Mouse (Mus musculus): ENCODE measurements around the gene Sco1.
A peak's percentile ranks its signal among the peaks of the same experiment; 100 is the strongest.

Sco1 gene

DNA sequence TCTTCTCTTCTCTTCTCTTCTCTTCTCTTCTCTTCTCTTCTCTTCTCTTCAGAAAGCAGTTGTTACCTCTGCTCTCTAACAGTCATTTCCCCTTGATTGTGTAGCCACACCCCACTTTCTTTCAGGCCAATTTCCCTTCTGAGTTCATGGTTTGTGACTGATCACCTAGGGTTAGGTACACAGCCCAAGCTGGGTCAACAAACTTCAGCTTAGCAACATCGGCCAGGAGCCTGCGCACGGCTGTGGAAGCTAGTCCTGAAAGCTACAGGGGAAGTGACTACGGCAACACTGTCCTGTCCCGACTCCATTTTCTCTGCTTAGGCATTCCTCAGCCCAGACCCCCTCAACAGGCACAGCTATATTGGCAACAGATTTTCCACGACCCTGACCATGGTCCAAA lies 7.5 kb upstream of the Sco1 start:
- DNase-seq, result no peak

- DNase-seq, result no peak
These were observed 5.3 kb upstream of the Sco1 start for GRCm38 (mm10) chr11:67047199-67047598.

- DNase-seq, result no peak
These were observed 4.0 kb upstream of the Sco1 start for GRCm38 (mm10) chr11:67048496-67048895.

GRCm38 (mm10) chr11:67049256-67049655 lies 3.2 kb upstream of the Sco1 start:
- DNase-seq, result no peak

DNA sequence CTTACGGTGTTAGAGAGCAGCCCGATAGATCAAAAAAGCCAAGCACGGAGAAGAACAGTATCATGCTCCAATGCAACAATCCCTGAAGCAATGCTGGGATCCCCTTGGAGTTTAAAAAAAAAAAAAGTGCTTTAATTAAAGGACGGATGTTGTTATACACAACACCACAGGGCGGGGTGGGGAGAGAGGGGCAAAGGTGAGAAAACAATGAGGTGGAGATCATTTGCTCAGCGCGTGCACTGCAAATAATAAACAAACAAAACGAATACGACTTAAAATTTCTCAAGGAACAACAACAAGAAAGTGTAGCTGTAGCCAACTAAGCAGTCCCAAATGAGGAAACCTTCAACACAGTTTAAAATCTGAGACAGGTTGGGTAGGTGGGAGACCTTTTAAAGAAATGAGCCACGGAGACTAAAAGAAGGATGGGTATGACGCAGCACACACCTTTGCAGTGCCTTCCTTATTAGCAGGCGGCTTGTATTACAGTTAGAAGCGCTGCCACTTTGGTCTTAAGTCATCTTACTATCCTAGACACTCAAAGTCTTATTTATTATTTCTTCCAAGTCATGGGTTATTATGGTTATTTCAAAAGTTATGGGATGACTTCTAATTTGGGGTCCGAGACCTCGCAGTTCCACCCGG lies 672 bp upstream of the Sco1 start:
- no peak for DNase-seq

DNA sequence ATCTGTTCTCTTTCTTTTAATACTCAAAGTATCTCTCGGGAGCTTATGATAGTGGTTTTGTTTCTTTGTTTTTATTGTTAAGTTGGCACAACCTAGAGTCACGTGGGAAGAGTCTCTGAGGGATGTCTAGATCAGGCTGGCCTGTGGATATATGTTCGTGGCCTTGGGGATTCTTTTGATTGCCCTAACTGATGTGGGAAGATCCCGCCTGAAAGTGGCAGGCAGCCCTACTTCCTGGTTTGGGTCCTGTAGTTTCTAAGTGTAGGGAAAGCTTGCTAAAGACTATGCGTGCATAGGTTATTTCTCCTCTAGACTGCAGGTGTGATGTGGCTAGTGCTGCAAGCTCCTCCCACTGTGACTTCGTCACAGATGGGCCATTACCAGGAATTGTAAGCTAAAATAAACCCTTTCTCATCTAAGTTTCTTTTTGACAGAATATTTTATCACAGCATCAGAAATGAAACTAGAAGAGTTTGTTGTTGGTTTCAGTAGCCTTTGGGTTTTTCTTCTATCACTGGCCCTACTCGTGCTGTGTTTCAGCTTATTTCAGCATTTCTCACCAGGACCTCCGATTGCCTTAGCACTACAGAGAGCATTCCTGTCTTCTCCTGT lies 2.4 kb downstream of the Sco1 start:
- DNase-seq, result no peak

DNA sequence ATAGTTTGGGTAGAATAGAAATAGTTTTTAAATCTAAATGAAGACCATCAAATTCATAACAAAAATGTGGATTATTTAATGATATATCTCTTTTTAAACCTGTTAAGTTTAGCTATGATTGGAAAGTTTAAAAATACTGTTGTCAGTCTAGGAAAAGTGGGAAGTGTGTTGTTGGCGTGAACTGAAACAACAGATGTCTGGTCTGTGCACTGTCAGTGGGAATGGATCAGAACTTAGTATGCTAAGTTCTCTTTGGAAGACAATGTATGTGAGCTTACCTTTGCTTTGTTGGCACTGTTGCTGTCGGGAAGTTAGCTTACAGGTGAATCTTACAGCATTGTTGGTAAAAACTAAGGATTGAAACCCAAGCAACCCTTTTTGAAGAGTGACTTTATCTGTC lies 8.8 kb downstream of the Sco1 start:
- no peak for DNase-seq

DNA sequence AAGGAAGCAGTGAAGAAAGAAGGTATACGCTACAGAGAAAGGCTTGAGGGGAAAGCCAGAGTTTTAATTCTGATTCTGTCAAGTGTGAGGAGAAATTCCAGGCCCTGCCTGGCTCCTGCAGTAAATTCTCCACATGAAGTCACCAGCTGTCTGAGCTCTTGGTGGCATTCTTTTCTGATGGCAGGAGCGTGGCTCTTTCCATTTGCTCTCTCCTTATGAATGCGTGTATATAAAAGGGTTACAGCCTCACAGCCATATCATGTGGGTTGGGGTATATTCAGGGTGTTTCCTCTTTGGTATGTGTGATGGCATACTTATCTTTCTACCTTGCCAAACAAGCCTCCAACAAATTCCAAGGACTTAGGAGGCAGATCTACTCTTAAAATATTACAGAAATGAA lies 10.3 kb downstream of the Sco1 start:
- DNase-seq, result no peak

DNA sequence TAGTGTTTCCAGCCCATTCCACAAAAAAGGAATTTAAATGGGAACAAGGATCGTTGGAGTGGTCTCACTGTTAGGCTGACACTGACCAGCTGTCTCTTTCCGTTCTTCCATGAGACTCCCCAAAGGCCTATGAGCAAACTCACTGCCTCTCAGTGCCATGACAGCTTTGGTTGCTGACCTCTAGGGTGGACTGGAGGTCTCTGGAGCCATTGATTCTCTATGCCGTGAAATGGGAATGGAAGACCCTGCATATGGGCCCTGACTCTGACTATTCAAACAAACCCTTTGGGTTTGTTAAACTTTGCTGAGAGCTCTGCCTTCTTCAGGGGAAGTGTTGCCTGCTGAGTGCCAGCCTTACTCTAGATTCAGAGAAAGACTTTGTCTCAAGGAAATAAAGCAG lies 15.3 kb downstream of the Sco1 start:
- no peak for DNase-seq

- no peak for DNase-seq
These were observed 20.2 kb downstream of the Sco1 start for GRCm38 (mm10) chr11:67072615-67073130.

DNA sequence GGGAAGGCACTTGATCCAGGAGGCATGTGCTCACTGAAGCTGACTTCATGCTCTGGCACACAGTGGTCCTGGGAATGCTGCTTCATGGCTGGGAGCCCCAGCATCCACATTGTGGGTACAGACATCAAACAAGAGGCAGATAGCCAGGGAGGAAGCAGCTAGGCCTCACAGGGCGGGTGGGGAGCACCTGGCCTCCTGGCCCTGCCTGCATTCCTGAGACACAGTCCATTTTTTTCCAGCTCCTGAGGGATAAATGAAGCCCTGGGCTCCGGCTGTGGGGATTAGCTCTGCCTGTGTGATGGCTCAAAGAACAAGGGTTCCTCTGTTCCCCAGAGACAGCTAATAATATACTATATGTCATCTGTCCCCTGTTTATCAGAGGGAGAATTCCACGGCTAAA lies 22.6 kb downstream of the Sco1 start:
- DNase-seq, result no peak

DNA sequence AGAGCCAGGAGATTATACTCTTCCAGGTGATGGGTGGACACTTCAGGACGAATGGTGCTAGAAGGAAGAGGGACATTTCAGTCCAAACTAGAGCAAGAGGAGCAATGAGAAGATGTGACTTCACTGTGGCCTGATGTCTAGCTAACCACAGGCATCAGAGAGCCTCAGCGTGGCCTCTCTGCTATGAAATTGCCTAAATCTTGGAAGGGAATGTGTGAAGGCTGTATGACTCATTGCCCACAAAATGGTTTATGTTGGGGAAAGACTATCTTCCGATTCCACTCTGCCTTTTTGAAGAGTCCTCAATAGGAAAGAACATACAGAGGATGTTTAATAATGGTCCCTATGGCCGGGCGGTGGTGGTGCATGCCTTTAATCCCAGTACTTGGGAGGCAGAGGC lies 24.3 kb downstream of the Sco1 start:
- DNase-seq, result no peak

DNA sequence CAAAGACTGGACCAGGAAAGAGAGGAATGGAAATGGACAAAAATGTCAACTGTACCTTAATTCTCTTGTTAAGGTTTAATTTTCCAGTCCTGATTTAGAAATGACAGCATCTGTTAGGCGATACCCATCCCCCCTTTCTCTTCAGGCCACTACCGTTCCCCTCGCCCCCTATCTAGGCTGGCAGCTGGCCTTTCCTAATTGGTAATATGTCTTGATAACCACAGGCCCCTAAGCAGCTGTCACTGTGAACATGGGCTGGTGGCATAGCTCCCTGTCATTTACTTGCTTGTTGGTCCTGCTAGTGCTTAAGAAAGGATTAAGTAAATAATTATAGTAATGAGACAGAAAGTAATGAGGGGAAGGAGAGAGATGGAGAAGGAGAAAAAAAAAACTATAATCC lies 25.0 kb downstream of the Sco1 start:
- DNase-seq, result no peak

- DNase-seq, result no peak
These were observed 25.5 kb downstream of the Sco1 start, which contains the start of gene Myh3 for GRCm38 (mm10) chr11:67078000-67078399. Gene Myh3 (plus strand): TSS chr11:67078300.

DNA sequence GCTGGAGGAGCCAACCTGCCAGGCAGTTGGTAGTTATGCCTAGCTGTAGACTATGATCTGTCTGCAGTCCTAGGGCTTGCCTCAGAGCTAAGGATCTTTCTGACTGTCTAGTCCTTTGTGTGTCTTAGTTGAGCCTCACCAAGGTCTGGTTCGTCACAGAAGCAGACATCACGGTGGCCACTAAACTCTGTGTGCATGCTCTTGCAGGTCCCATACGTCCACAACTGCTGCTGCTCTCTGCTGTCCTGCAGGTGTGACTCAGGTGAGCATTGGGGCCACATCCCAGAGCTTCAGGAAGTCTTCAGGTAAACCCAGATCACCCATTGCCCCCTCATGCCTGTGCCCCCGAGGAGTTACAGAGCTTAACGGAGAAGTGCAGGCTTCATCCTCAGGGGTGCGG lies 26.4 kb downstream of the Sco1 start:
- no peak for DNase-seq

DNA sequence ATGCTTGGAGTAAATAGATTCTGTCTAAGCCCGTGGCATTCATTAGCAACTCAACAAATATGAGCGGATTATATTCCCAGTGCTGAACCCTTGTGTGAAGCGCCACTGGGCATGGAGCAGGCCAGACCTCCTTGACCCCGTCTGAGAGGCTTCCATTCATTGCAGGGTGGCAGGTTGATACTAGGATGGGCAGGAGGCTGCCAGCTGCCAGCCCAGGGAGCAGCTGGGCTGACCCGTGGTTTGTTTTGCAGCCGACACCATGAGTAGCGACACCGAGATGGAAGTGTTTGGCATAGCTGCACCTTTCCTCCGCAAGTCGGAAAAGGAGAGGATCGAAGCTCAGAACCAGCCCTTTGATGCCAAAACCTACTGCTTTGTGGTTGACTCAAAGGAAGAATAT lies 27.3 kb downstream of the Sco1 start:
- no peak for DNase-seq

GRCm38 (mm10) chr11:67080168-67080567 lies 27.7 kb downstream of the Sco1 start:
- DNase-seq, result peak; percentile 86

DNA sequence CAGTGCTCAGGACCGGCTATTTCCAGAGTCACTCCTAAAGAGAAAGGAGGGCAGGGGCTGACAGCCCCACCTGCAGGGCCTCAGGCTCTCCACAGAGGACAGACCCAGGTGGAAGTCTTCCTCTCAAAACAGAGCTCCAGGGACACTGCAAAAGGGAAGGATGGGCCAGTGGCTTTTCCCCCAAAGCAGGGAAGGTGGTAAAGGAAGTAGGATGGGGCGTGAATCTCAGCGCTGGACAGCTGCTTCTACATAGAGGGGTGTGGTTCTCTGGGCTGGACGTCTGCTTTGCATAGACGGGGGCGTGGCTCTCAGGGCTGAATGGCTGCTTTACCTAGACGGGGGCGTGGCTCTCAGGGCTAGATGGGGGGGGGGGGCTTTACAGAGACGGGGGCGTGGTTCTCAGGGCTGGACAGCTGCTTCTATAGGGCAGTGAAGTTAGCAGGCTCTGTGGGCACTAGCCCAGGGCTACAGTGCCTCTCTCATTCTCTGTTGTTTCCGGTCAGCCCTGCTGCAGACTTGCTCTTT lies 28.7 kb downstream of the Sco1 start:
- DNase-seq, result peak; percentile 94

GRCm38 (mm10) chr11:67082188-67082587 lies 29.7 kb downstream of the Sco1 start:
- no peak for DNase-seq

- no peak for DNase-seq
These were observed 30.3 kb downstream of the Sco1 start for GRCm38 (mm10) chr11:67082793-67083192.

GRCm38 (mm10) chr11:67083239-67083638 lies 30.8 kb downstream of the Sco1 start:
- DNase-seq, result no peak

DNA sequence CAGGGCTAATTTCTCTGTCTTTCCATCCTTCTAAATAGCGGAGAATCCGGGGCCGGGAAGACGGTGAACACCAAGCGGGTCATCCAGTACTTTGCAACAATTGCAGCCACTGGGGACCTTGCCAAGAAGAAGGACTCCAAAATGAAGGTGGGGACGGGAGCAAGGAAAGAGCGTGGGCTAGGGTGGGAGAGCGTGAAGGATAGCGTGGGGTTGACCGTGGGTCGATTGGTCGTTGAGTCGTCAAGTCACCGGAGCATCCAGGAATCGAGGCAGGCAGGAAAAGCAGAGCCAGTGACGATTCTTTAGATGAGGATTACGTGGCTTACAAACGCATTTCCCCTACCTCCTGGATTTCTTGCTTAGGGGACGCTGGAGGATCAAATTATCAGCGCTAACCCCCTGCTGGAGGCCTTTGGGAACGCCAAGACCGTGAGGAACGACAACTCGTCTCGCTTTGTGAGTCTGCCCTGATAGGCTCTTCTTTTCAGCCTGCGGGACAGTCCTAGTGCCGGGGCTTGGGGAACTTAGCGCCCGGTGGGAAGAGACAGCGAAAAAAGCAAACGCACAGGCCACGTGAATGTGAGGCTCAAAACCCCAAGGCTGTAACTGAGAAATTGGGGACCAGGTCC lies 31.4 kb downstream of the Sco1 start:
- no peak for DNase-seq

GRCm38 (mm10) chr11:67085489-67085888 lies 33.0 kb downstream of the Sco1 start:
- peak; percentile 83 for DNase-seq

All from embryo, embryonic 11 days (tissue).